Mouse (Mus musculus) cortical plate, adult 2 months (tissue): ENCODE data around the gene Gm3646. TPM values are rescaled to one million over a fixed set of nuclear protein-coding genes. Genes with fewer than 3 reads are reported as not detected.

Experiments used
- H3K27ac ChIP-seq: fragments of 200-500 bp; 2 replicates; pipeline ENCODE4 v1.5.1; 2012; ENCODE audit warnings: low read length, control low read depth, inconsistent platforms; ENCODE audit not compliant: insufficient read depth
- H3K4me1 ChIP-seq: fragments of 200-500 bp; 2 replicates; pipeline ENCODE4 v1.6.1; 2011; ENCODE audit warnings: low read length; ENCODE audit not compliant: control insufficient read depth, insufficient read depth
- H3K4me3 ChIP-seq: fragments of 200-500 bp; 2 replicates; pipeline ENCODE4 v1.5.1; 2011; ENCODE audit warnings: mild to moderate bottlenecking, low read length, control low read depth; ENCODE audit not compliant: insufficient read depth
- CTCF ChIP-seq: fragments of 200-500 bp; IDR thresholded peaks from 2 replicates; pipeline ENCODE4 v1.5.1; 2011; ENCODE audit warnings: mild to moderate bottlenecking, control low read depth, low read length; ENCODE audit not compliant: insufficient read depth; ENCODE audit errors: extremely low read depth
- POLR2A ChIP-seq: fragments of 200-500 bp; IDR thresholded peaks from 2 replicates; pipeline ENCODE4 v1.6.1; 2011; ENCODE audit warnings: mild to moderate bottlenecking, low read length, control low read depth; ENCODE audit not compliant: insufficient read depth; ENCODE audit errors: extremely low read depth
- polyA plus RNA-seq: library from polyadenylated mRNA; depleted of rRNA; stranded (reverse); fragments of >200 nt; gene quantifications from 2 replicates; pipeline ENCODE4 v1.2.3, GENCODE M21; 2012

Gene Gm3646
- polyA plus RNA-seq, 1 experiment = not detected

DNA sequence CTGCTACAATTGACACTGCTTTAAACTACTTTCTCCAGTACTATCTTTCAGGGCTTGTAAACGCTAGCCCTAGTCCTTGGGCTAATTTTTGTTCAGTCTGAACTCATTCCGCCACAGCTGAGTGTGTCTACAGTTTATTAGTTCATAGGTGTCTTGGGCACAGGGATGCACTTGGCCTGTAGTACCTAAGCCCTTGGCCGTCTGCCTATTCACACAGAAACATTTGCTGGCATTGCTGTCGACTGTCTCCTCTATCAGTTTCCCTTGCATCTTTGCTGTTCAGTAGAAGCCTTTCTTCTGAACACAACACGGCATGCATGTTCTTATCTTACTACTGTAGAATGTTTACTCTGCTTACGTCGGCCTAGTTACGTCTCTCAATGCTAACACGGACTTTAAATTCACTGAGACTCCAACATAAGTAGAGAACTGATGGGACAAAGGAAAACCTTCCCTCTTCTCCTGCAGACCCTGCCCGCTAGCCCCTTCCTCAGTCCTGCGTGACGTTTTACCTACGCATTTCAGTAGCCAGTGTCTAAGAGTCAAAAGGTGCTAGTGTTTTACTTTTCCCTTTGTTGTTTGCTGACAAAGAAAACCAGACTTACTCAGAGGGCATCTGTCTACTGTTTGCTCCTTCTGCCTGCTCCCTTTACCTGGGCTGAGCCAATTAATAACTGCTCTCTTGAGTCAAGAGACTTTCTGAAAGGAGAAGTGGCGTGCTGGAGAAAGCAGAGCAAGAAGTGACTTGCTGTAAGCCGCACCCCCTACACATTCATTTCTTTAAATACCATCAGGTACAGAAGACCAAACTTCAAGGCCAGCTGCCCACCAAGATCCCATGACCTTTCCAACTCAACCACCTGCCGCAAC is 25.8 kb downstream of the Gm3646 start:
- H3K27ac ChIP-seq = no peak overlapping the region
- no peaks in the 10 kb centered on the region for H3K4me1 ChIP-seq
- TF ChIP-seq CTCF = no peak
- no peak for TF ChIP-seq POLR2A
- H3K4me3 ChIP-seq = no peak overlapping the region

DNA sequence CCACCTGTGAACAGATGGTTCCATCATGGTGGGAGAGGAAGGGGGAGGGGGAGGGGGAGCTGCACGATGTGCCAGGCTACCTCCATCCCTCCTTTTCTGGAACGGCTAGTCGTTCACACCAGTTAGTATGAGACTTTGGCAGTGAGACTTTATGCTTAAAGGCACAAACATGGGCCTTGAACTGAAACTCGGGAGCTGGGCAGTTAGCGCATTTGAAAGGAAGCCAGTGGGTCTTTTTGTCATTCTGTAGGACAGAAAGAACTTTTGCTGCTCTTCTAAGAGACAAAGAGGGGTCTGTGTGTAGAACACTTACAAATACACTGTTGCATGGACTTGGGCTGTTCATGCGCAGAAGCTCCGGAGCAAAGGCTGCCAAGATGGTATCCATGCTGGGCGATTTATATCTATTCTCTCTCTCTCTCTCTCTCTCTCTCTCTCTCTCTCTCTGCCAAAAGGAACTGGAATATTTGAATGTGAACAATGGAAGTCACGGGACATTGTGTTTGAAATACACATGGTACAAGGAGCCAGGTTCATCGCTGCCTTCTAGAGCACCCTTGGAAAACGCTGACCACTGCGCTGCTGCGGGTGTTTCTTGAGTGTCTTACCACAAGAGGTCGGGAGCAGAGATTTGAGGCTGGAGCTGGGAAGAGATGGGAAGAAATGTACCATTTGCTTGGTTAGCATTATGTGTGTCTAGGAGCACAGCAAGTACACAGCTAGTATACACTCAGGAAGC is 31.0 kb downstream of the Gm3646 start:
- no peak overlapping the region for H3K27ac ChIP-seq

DNA sequence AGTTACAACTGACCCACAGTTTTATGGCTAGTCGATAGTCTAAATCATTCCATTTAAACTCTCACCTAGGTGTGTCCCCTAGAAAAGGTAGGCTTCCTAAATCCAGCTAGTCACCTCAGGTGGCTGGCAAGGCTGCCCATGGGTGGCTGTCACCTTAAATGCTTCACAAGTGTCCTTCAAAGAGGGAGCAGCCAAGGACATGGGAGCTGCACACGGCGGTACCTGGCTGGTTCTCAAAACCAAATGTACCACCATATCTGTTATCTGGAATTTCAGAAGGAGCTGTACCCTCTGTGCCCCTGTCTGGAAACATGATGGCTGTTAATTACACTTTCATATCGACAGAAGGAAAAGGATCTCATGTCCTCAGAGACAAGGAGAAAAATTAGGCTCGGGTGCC is 31.6 kb downstream of the Gm3646 start:
- Histone ChIP-seq H3K27ac (no peak overlapping the region), H3K4me1 (no peaks in the 10 kb centered on the region), H3K4me3 (no peak overlapping the region)
- TF ChIP-seq CTCF (no peak), POLR2A (no peak)

More for the DNA sequence above, 31.0 kb downstream of the Gm3646 start:
- TF ChIP-seq POLR2A (no peak), CTCF (no peak)
- no peak overlapping the region for H3K4me3 ChIP-seq
- no peaks in the 10 kb centered on the region for H3K4me1 ChIP-seq

DNA sequence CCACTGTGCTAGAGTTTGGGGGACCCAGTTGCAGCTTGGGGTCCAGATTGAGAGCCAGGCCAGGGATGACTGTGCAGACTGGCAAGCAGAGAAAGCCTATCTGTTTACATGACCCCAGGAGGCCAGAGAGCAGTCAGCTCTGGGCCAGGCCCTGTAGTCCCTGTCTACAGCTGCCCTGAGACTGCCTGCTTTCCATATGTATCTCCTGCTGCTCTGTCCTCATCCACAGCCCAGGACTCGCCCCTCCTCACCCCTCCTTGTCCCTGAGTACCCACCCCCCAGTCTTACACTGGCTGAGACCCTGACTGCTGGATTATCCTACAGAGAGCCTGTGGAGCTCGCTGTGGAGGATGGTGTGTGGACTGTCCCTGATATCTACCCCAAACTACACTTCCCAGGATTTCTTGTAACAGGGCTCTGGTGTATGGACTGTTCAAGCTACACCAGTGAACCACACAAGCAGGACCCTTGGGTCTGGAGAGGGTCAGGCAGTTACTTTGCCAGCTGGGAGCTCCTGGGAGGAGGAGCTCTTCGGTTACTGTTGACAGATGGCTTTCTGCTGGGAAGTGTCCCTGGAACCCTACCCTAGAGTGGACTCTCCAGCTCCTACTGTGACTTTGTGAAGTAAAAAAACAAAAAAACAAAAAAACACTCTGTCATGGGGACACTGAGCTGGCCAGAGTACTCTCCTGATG is 32.6 kb downstream of the Gm3646 start:
- H3K27ac ChIP-seq = no peak overlapping the region
- no peak for TF ChIP-seq CTCF
- no peak for TF ChIP-seq POLR2A
- H3K4me3 ChIP-seq = no peak overlapping the region

DNA sequence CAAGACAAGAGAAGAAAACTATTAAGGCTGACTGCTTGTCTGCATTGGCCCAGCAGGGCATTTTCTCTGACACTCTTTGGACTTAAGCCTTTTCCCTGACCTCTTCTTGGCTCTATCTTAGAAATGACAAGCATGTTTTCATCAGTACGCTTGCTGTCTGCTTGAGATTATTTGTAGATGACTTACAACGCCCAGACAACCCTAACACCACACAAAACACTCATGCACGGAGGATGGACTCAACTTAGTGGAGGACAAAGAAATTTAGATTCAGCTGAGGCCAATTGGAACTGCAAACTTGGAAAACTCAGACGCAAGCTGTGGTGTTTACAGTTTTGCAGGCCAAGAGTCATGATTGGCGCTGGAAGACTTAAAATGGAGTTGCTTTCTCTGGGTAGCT is 34.7 kb downstream of the Gm3646 start:
- Histone ChIP-seq H3K27ac (no peak overlapping the region), H3K4me3 (no peak overlapping the region), H3K4me1 (no peaks in the 10 kb centered on the region)
- TF ChIP-seq CTCF = no peak
- no peak for TF ChIP-seq POLR2A

More for the DNA sequence above, 32.6 kb downstream of the Gm3646 start:
- no peaks in the 10 kb centered on the region for H3K4me1 ChIP-seq

DNA sequence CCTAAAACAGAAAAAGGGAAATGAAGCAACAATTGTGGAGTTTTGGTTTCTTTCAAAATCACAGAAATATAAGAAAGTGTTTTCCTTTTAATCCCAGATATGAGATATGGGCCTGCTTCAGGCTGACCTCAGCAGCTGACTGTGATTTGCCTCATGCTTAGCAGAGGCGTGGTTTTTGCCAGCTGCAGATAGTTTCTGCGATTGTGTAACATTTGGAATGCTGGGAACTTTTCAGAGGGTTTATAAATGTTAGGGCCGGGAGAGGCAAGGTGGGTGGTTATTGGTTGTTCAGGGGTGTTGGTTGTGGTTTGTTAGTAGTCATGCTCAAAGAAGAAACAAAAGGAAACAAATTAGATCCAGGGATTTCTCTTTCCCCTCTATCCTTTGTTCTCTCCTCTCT is 37.1 kb downstream of the Gm3646 start:
- H3K4me3 ChIP-seq = no peak overlapping the region
- H3K4me1 ChIP-seq = no peaks in the 10 kb centered on the region
- TF ChIP-seq CTCF = no peak
- no peak for TF ChIP-seq POLR2A
- H3K27ac ChIP-seq = no peak overlapping the region

DNA sequence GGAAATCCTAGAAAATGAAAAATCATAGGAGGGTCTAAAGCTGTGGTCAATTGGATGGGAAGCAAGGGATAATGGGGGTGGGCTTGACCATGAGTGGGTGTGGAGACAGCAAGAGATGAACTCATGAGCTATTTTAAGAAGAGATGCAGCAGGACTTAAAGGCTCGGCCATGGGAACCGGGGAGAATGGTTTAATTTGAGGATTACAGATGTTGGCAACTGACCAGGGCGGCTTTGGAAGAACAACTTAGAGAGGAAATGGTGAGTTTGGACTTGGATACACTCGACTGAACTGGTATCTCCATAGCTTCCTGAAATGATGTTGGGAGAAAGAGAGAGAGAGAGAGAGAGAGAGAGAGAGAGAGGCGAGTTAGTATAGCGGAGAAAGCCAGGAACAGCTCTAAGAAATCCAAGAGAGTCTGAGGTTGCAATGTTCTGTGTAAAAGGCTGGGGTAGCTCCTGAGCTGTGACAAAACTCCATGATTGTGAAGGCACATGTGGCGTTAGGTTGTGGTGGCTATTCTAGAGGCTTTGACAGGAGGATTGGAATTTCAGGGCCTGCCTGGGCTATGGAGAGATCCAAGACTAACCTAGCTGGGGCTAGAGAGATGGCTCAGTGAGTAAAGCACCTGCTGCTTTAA is 39.2 kb downstream of the Gm3646 start:
- Histone ChIP-seq H3K27ac (no peak overlapping the region), H3K4me1 (0 out of 2 replicates have a peak, but pooled peaks cover 2% of the 10 kb centered on the region)
- TF ChIP-seq POLR2A (no peak), CTCF (no peak)

DNA sequence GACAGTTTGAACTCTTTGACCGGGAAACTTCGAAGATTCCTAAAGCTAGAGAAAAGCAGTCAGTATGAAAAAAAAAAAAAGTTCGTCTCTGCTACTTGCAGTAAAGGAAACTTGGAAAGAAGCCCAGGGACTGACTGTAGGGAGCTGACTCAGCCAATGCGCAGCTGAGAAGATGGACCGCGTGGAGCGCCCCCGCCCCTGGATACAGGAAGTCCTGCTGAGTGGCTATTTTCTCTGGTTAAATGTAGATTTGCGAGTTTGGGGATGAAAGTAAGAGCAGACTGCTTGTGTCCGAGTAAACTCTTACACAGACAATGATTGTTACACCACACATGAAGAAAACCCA is 43.1 kb downstream of the Gm3646 start:
- 0 out of 2 replicates have a peak, but pooled peaks cover 2% of the 10 kb centered on the region for H3K4me1 ChIP-seq

More for the DNA sequence above, 39.2 kb downstream of the Gm3646 start:
- H3K4me3 ChIP-seq = no peak overlapping the region

More for the DNA sequence above, 43.1 kb downstream of the Gm3646 start:
- Histone ChIP-seq H3K27ac (peak overlapping the region; percentile 20; the same call in 1 of the 2 replicates), H3K4me3 (no peak overlapping the region)
- TF ChIP-seq CTCF (no peak), POLR2A (no peak)
